Mouse (Mus musculus): ENCODE measurements around the gene Gtpbp1. TPM values are rescaled to one million over a fixed set of nuclear protein-coding genes. Genes with fewer than 3 reads are reported as not detected.
"Not testable (repeated sequence)": the region's sequence is repeated elsewhere in the genome, so short reads cannot be mapped to it uniquely, and the experiment has no call there.

The Gtpbp1 gene
- polyA plus RNA-seq, 1 experiment from 2014 or later = 47.2 TPM

- WGBS = 75% methylated on average over 10 of the region's 10 CpGs
- peaks cover 51% of the 10 kb centered on the region for H3K36me3 ChIP-seq (ENCODE audit: poor library complexity, severe bottlenecking)
- H3K4me1 ChIP-seq = peaks cover 7% of the 10 kb centered on the region
- H3K9me3 ChIP-seq (replicated peaks) = no peaks in the 10 kb centered on the region
- no peaks in the 10 kb centered on the region for H3K27me3 ChIP-seq
- no peak overlapping the region for H3K4me3 ChIP-seq
- no peak overlapping the region for H3K27ac ChIP-seq
- H3K4me2 ChIP-seq = no peak overlapping the region
- H3K9ac ChIP-seq = no peak overlapping the region
- no peak for ATAC-seq
Observed at GRCm38 (mm10) chr15:79669195-79669594, 21.4 kb upstream of the Gtpbp1 start.

DNA sequence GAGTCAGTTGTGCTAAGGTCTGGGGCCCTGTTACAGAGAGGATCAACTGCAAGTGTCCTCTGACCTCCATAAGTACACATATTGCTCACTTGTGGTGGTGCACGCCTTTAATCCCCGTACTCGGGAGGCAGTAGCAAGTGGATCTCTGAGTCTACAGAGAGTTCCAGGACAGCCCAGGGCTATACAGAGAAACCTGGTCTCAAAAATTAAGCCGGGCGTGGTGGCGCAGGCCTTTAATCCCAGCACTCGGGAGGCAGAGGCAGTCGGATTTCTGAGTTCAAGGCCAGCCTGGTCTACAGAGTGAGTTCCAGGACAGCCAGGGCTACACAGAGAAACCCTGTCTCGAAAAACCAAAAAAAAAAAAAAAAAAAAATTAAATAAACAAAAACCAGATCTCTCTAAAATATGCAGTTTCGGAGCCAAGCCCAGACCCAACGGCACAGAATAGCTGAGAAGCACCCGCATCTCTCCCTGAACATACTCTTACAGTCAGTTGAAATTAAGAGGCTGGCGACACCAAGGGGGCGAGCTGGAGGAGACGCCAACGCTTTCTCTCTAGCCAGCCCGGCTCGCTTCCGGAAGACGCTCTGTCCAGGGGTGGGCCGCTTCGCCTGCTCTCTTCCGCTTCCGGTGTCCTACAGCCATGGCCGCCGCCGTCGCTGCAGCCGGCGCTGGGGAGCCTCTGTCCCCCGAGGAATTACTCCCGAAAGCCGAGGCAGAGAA is 20.2 kb upstream of the Gtpbp1 start, which contains the start of gene Tomm22:
TSS of gene Tomm22 (plus strand) at position 613 of the 723 bp plus-strand sequence.
- no peaks in the 10 kb centered on the region for H3K27me3 ChIP-seq
- peaks cover 61% of the 10 kb centered on the region for H3K36me3 ChIP-seq (ENCODE audit: poor library complexity, severe bottlenecking)
- H3K9me3 ChIP-seq (replicated peaks) = no peaks in the 10 kb centered on the region
- H3K27ac ChIP-seq = peak within 1 kb of the TSS; percentile 54; the same call in 1 of the 2 replicates
- peaks cover 7% of the 10 kb centered on the region for H3K4me1 ChIP-seq
- 19% methylated on average over 33 of the region's 33 CpGs for WGBS
- H3K4me3 ChIP-seq = peak within 1 kb of the TSS; percentile 92
- peak; percentile 96 for ATAC-seq
- H3K9ac ChIP-seq = peak within 1 kb of the TSS; percentile 86
- H3K4me2 ChIP-seq = peak within 1 kb of the TSS; percentile 89

GRCm38 (mm10) chr15:79670972-79671299 is 19.7 kb upstream of the Gtpbp1 start:
- H3K4me2 ChIP-seq = peak overlapping the region; percentile 89
- peaks cover 60% of the 10 kb centered on the region for H3K36me3 ChIP-seq (ENCODE audit: poor library complexity, severe bottlenecking)
- H3K27ac ChIP-seq = peak overlapping the region; percentile 54; the same call in 1 of the 2 replicates

GRCm38 (mm10) chr15:79671828-79672348 is 18.8 kb upstream of the Gtpbp1 start:
- not testable (repeated sequence) for H3K9ac ChIP-seq; H3K27me3 ChIP-seq; ATAC-seq; H3K27ac ChIP-seq; H3K9me3 ChIP-seq (replicated peaks); H3K4me1 ChIP-seq
- H3K4me3 ChIP-seq = peak overlapping the region; percentile 92
- peaks cover 60% of the 10 kb centered on the region for H3K36me3 ChIP-seq (ENCODE audit: poor library complexity, severe bottlenecking)
- peak overlapping the region; percentile 89 for H3K4me2 ChIP-seq
- 85% methylated on average over 11 of the region's 11 CpGs for WGBS

More at GRCm38 (mm10) chr15:79670972-79671299, 19.7 kb upstream of the Gtpbp1 start:
- Histone ChIP-seq H3K9ac (peak overlapping the region; percentile 86), H3K27me3 (no peaks in the 10 kb centered on the region), H3K4me3 (peak overlapping the region; percentile 92), H3K9me3 (replicated peaks) (no peaks in the 10 kb centered on the region), H3K4me1 (peaks cover 7% of the 10 kb centered on the region)
- WGBS = 1% methylated on average over 36 of the region's 37 CpGs
- peak; percentile 58 for ATAC-seq

DNA sequence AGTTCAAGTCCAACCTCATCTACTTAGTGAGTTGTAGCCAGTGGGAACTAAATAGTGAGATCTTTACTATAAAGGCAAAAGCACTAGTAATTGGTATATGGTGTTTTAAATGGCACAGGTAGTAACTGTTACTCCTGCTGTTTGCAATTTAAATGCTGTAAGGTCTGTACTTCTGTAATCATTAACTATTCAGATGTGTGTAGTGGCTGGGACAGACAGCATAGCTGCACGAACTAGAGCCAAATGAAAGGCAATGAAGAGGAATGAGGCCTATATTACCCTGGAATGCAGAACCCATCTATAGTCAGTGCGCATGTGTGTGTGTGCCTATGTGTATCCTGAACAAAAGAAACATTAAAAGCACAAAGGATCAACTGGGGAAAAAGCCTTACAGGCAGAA is 12.7 kb upstream of the Gtpbp1 start:
- no peaks in the 10 kb centered on the region for H3K27me3 ChIP-seq
- no peaks in the 10 kb centered on the region for H3K9me3 ChIP-seq (replicated peaks)
- H3K9ac ChIP-seq = no peak overlapping the region
- H3K4me2 ChIP-seq = no peak overlapping the region
- H3K4me1 ChIP-seq = peaks cover 5% of the 10 kb centered on the region; the same call in 1 of the 2 replicates
- peaks cover 48% of the 10 kb centered on the region for H3K36me3 ChIP-seq (ENCODE audit: poor library complexity, severe bottlenecking)
- H3K27ac ChIP-seq = no peak overlapping the region
- H3K4me3 ChIP-seq = no peak overlapping the region
- ATAC-seq = no peak
- 89% methylated on average over 2 of the region's 2 CpGs for WGBS

DNA sequence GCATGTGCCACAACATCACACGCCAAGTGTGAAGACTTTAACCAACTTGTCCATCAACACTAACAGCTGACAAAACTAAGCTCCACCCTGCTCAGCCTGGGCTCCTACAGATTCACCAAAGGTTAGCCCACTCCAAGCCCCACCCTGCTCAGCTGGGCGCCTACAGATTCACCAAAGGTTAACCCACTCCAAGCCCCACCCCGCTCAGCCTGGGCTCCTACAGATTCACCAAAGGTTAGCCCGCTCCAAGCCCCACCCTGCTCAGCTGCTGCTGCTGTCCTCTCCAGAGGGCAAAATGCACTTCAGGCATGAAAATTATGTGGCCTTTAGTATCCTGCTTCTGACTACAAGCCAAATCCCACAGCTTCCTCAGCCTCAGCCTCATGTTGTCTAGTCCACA is 8.7 kb upstream of the Gtpbp1 start:
- Histone ChIP-seq H3K9ac (no peak overlapping the region), H3K4me3 (no peak overlapping the region), H3K4me1 (peaks cover 44% of the 10 kb centered on the region), H3K27ac (no peak overlapping the region), H3K27me3 (no peaks in the 10 kb centered on the region), H3K36me3 (ENCODE audit: poor library complexity, severe bottlenecking) (peaks cover 8% of the 10 kb centered on the region; the same call in 1 of the 2 replicates), H3K4me2 (no peak overlapping the region), H3K9me3 (replicated peaks) (no peaks in the 10 kb centered on the region)
- WGBS = 89% methylated on average over 4 of the region's 4 CpGs
- ATAC-seq = no peak

DNA sequence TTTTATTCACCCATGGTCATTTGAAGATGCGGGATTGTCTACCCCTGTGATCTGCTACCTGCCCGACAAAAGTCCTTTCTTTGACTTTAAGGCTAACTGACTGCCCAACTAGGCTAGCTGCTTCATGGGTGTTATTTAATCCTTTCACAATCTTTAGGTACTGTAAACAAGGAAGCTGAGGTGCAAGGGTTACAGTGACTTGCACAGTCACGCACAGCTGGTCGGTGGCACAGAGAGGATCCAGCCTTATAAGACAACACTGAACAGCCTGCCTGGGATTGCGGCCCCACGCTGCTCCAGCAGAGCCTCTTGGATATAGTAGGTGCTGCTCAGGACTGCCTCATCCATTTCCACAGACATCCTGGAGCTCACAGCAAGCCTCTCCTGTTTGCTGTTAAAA is 7.5 kb upstream of the Gtpbp1 start:
- Histone ChIP-seq H3K4me1 (peaks cover 44% of the 10 kb centered on the region), H3K4me2 (peak overlapping the region; percentile 85; the same call in 1 of the 2 replicates), H3K9ac (peak overlapping the region; percentile 45; the same call in 1 of the 2 replicates), H3K4me3 (no peak overlapping the region), H3K27ac (no peak overlapping the region), H3K9me3 (replicated peaks) (no peaks in the 10 kb centered on the region), H3K27me3 (no peaks in the 10 kb centered on the region), H3K36me3 (ENCODE audit: poor library complexity, severe bottlenecking) (no peaks in the 10 kb centered on the region)
- WGBS = 90% methylated on average over 6 of the region's 6 CpGs
- ATAC-seq = no peak

DNA sequence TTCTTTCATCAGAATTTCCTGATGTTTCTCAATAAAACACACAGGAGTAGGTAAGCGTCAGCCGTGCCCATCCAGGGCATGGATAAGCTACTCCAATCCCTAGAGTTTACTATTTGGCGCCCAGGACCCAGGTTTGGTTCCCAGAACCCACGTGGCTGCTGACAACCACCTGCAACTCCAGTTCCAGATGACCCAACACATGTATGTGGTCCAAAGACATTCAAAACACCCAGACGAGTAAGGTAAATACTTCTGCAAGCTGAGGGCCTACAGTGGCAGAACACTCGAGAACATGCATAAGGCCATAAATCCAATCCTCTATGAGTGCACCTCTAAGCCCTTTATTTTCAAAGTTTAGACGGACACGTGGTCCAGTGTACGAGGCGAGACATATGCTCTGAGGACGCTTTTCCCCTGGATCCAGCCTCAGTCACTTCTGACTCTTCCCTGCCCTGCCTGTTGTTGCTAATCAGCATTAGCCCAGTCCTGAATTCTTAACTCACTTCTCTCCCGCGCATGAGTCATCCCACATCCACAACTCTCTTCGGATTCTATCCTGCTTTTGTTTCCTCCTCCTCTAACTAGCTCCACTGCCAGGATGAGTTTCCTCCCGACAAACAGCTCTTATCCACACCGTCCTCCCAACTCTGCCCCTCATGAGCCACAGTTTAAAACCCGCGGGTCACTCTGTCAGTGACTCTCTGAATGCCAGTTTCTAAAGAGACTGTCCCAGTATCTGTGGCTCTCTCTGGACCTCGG is 6.8 kb upstream of the Gtpbp1 start:
- Histone ChIP-seq H3K4me3 (peak overlapping the region; percentile 95), H3K4me1 (peaks cover 50% of the 10 kb centered on the region), H3K27me3 (no peaks in the 10 kb centered on the region), H3K36me3 (ENCODE audit: poor library complexity, severe bottlenecking) (no peaks in the 10 kb centered on the region), H3K27ac (no peak overlapping the region), H3K9me3 (replicated peaks) (no peaks in the 10 kb centered on the region), H3K9ac (peak overlapping the region; percentile 92), H3K4me2 (peak overlapping the region; percentile 85)
- WGBS = 77% methylated on average over 19 of the region's 19 CpGs
- ATAC-seq = no peak

DNA sequence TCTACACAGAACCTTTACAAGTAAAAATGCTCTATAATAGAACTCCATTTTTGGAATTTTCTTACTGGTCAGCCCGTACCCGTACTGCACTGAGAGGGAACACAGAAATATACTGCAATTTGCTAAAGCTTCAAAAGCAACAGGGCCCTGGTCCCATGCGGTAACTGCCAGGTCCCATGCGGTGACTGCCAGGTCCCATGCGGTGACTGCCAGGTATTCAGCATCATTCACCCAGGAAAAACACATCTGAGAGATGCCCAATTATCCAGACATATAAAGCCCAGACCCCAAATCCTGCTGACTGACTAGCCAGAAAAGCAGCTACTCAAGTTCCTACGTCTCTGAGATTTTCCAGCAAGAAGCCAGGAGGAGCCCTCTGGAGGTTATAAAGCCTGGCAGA is 6.0 kb upstream of the Gtpbp1 start:
- H3K4me3 ChIP-seq = peak overlapping the region; percentile 95
- peak overlapping the region; percentile 85 for H3K4me2 ChIP-seq
- H3K36me3 ChIP-seq (ENCODE audit: poor library complexity, severe bottlenecking) = no peaks in the 10 kb centered on the region
- WGBS = 78% methylated on average over 6 of the region's 6 CpGs
- no peaks in the 10 kb centered on the region for H3K27me3 ChIP-seq
- ATAC-seq = no peak
- H3K9me3 ChIP-seq (replicated peaks) = no peaks in the 10 kb centered on the region
- H3K4me1 ChIP-seq = peaks cover 53% of the 10 kb centered on the region
- H3K27ac ChIP-seq = no peak overlapping the region
- H3K9ac ChIP-seq = peak overlapping the region; percentile 92

- Histone ChIP-seq H3K9ac (peak overlapping the region; percentile 92), H3K27ac (no peak overlapping the region), H3K4me1 (peaks cover 57% of the 10 kb centered on the region), H3K4me3 (peak overlapping the region; percentile 95), H3K9me3 (replicated peaks) (no peaks in the 10 kb centered on the region), H3K4me2 (peak overlapping the region; percentile 85), H3K27me3 (no peaks in the 10 kb centered on the region), H3K36me3 (ENCODE audit: poor library complexity, severe bottlenecking) (no peaks in the 10 kb centered on the region)
- WGBS = 59% methylated on average over 6 of the region's 6 CpGs
- ATAC-seq = no peak
Observed at GRCm38 (mm10) chr15:79685141-79685641, 5.5 kb upstream of the Gtpbp1 start.

GRCm38 (mm10) chr15:79686046-79686869 is 4.4 kb upstream of the Gtpbp1 start:
- H3K9ac ChIP-seq = peak overlapping the region; percentile 92
- no peaks in the 10 kb centered on the region for H3K9me3 ChIP-seq (replicated peaks)
- H3K27me3 ChIP-seq = no peaks in the 10 kb centered on the region
- no peak overlapping the region for H3K27ac ChIP-seq
- ATAC-seq = no peak
- H3K4me1 ChIP-seq = peaks cover 59% of the 10 kb centered on the region
- WGBS = 18% methylated on average over 15 of the region's 15 CpGs
- H3K36me3 ChIP-seq (ENCODE audit: poor library complexity, severe bottlenecking) = no peaks in the 10 kb centered on the region
- peak overlapping the region; percentile 85 for H3K4me2 ChIP-seq
- H3K4me3 ChIP-seq = peak overlapping the region; percentile 95

Data from forebrain, embryonic 13.5 days (tissue).